Mouse (Mus musculus) bone marrow macrophage, adult 2 months (primary cell): Measurements from ENCODE around the gene Spata46.

Experiments
- CTCF ChIP-seq: IDR thresholded peaks from 2 replicates; pipeline ENCODE4 v1.5.1; 2012; ENCODE audit warnings: low read depth, mild to moderate bottlenecking, low read length, moderate library complexity
- POLR2A ChIP-seq: IDR thresholded peaks from 2 replicates; pipeline ENCODE4 v1.6.1; 2012; ENCODE audit warnings: mild to moderate bottlenecking, low read depth, low read length, borderline replicate concordance

DNA sequence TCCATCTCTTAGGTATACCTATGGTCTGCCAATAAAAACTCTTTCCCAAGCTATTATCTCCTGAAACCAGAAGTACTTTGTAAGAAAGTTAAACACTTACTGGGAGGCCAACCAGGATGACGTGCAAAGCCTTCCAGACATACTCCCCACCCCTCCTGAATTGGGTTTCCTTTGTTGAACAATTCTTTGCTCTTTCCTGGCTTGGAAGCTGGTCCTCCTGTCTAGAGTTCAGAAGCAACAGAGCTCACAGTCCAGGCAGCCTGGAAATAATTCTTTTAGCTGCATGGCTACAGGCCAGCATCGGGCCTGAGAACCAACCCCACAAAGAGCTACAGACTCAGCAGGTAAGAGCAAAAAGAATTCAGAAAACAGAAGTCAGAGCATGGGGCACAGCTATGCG, 37.7 kb downstream of the Spata46 start:
- TF ChIP-seq CTCF (no peak), POLR2A (no peak)
